Mouse (Mus musculus) heart, adult 2 months (tissue): Measurements from ENCODE around the gene Tbx21.

Experiments
- CTCF ChIP-seq: fragments of 200-600 bp; IDR thresholded peaks from 2 replicates; pipeline ENCODE4 v1.8.1; 2022; ENCODE audit warnings: antibody characterized with exemption, mild to moderate bottlenecking, moderate library complexity
- POLR2A ChIP-seq: fragments of 200-500 bp; IDR thresholded peaks from 2 replicates; pipeline ENCODE4 v1.6.1; 2011; ENCODE audit warnings: mild to moderate bottlenecking, low read depth, low read length, control low read depth; ENCODE audit not compliant: insufficient read depth

DNA sequence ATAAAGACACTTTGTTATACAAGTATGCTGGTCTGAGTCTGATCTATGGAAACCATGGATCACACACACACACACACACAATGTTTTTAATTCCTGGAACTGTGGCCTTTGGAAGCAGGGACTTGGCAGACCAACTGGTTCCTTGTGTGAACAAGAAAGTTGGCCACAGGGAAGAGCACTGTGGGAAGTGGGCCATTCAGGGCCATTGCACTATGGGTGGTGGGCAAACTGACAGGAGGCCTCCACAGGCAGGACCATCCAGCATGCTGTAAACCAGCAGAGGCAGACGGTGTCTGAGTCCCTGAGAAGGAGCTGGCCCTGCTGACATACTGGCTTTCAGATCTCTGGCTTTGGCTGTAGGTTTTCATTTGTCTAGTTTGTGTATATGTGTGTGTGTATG, 45.8 kb downstream of the Tbx21 start:
- no peak for TF ChIP-seq CTCF
- TF ChIP-seq POLR2A = no peak
